Mouse (Mus musculus): ENCODE results near the gene Frmd4a.

The Frmd4a gene

DNA sequence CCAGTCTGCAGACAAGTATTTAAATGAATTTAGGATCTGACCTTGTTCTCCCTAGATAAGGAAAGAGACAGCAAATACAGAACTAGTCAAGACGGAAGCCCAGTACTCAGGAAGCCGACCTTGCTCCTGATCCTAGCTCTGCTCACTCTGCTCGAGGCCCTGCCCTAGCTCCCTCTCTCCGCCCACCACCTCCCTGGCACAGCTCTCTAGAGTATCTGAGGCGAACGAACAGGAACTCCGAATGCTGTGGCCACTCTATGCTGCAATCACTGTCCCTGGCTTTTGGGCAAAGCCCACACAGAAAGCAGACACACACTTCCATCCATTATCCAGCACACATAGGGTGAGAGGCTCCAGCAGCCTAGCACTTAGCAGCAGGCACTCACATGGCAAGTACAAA, 619.1 kb downstream of the Frmd4a start:
- DNase-seq, result no peak

DNA sequence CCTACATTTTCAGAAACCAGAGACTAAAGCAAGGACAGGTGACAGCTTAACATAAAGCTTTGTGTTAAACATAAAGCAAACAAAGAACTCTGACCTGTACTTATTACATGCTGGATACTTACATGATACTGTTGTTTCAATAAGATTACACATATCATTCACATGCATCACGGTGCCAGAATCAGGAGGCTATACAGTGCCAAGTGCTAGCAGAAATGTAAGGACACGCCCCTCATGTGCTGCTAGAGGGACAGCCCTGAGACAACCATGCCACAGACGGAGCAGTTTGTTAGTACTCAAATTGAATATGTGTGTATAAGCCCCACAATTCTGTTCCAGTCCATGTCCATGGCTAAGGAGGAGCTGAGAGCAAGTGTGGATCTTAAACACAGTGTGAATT, 620.7 kb downstream of the Frmd4a start:
- no peak for DNase-seq

DNA sequence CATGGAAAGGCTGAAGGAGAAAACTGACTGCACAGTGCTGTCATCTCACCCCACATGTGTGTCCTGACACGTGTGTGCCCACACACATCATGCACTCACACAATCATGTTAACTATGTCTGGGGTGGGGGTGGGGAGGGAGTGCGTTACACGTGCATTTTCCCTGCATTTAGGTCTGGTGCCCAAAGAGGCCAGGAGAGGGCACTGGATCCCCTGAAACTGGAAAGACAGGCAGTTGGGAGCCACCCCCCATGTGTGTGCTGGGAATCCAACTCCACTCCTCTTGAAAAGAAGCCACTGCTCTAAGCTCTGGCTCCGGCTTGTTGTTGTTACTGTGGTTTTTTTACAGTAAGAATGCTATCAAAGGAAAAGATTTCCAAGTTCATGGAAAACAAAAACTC, 627.5 kb downstream of the Frmd4a start:
- DNase-seq, result peak; percentile 3

DNA sequence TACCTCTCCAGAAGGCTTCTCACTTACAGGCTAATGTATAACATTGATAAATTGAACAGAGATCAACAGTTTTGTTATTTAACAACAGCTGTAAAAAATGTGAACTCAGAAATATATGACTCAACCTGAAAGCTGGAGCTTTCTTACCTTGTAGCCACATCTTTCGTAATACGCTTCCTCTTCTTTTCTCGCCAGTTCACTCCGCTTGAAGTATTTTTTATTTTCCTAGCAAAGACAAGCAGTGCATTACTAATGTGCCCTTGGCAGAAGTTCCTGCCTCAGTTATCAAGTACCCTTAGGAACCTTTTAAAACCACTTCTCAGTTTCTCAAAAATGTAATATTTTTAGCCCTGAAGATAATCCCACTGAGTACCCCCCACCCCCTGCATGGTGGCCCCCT, 630.6 kb downstream of the Frmd4a start:
- DNase-seq, result no peak

DNA sequence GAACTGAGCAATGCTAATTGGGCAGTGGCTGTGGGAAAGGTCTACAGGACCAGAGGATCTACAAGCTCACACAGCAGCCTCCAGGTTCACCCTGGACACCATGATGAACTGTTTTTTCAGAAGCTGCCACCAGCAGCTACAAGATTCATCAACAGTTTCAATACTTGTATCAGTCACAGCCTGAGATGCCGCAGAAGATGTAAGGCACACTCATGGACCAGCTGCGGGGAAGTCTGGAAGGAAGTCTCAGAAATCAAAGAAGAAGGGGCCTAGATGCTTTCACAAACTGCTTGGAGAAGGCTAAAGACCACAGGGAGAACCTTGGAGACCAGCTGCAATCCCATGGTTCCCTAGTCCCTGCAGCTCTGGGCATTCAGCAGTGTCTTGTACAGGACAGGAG, 632.1 kb downstream of the Frmd4a start:
- no peak for DNase-seq

DNA sequence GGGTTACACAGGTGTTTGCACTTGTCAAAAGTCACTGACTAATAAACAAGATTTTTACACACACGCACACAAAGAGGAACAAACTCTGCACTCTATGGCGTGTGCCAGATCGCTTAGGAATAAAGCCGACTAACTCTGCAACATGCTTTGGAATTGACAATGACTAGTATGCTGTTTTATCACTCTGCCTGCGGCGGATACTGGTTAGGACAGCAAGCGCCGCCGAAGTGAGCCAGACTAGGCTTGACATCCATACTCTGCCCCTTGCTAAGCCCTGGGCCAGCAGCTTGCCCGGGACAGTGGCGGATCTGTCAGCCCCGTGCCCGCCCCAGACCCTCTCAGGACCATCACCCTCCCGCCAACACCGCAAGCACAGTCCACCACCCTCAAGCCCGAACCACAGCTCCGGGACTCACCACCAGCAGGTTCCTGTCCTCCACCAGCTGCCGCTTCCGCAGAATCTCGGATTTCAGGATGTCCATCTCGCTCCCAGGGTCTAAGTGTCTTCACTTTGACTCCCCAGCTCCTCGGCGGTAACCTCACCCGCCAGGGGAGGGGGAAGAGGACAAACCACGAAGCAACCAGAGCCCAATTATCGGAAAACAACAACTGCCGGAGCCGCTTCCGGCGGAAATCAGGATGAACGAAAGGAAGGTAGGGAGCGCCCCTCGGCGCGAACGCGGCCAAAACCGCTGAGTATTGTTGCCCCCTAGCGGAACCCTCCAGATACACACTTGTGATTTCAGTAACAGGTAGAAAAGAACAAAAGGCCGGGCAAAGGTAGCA, 634.2 kb downstream of the Frmd4a start, which contains the start of gene Prpf18:
Gene Prpf18 (minus strand): TSS at position 614 of the 786 bp plus-strand sequence.
- DNase-seq, result peak; percentile 96

DNA sequence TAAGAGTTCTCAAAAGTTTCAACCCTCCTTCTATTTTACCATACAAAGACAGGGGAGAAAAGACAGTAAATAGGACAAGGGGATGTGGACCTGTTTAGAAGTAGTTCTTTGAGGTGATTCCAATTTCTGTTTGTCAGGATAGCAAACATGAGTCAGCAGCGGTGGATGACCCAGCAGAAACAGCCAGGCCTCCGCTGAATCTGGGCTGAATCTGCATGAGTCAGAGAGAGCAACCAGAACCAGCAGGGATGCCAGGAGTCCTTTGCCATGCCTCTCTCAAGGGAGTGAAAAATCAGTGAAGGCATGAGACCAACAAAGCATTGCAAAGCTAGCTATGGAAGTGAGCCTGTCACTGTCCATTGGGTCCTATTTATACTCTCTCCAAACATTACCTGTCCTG, 643.2 kb downstream of the Frmd4a start:
- DNase-seq, result no peak
